Mouse (Mus musculus) CH12.LX (cell line): ENCODE measurements at regions not wholly inside any gene's neighbourhood (a gene's known extent, or its start where the extent isn't known, plus 50 kb on each side); places are given as distances from the start of the nearest gene placed in this dataset.

Experiments
- BHLHE40 ChIP-seq: IDR thresholded peaks from 2 replicates; pipeline ENCODE4 v1.6.1; 2011; ENCODE audit warnings: mild to moderate bottlenecking, low read depth, low read length, improper control_type of control experiment
- CHD1 ChIP-seq: IDR thresholded peaks from 2 replicates; pipeline ENCODE4 v1.6.1; 2012; ENCODE audit warnings: low read depth, low read length, improper control_type of control experiment, inconsistent platforms
- CTCF ChIP-seq, 2 experiments: IDR thresholded peaks in 1 of 2; conservative IDR thresholded peaks in 1 of 2; 2 replicates each; pipeline ENCODE4 v1.5.1; 2011 to 2012; ENCODE audit warnings: low read depth in 2 of 2, low read length in 2 of 2, improper control_type of control experiment in 1 of 2, inconsistent platforms in 1 of 2, mild to moderate bottlenecking in 1 of 2, moderate library complexity in 1 of 2
- E2F4 ChIP-seq: IDR thresholded peaks from 2 replicates; pipeline ENCODE4 v1.6.1; 2011; ENCODE audit warnings: low read depth, low read length, improper control_type of control experiment; ENCODE audit not compliant: insufficient replicate concordance
- MEF2A ChIP-seq: IDR thresholded peaks from 2 replicates; pipeline ENCODE4 v1.6.1; 2014; ENCODE audit warnings: low read depth, mild to moderate bottlenecking, inconsistent platforms, low read length, improper control_type of control experiment, borderline replicate concordance
- POLR2A ChIP-seq: IDR thresholded peaks from 2 replicates; pipeline ENCODE4 v1.6.1; 2011; ENCODE audit warnings: low read depth, mild to moderate bottlenecking, improper control_type of control experiment, low read length
- RCOR1 ChIP-seq: conservative IDR thresholded peaks from 2 replicates; pipeline ENCODE4 v1.6.1; 2012; ENCODE audit warnings: low read depth, mild to moderate bottlenecking, inconsistent platforms, low read length, improper control_type of control experiment
- SIN3A ChIP-seq: IDR thresholded peaks from 2 replicates; pipeline ENCODE4 v1.6.1; 2012; ENCODE audit warnings: low read length, improper control_type of control experiment, inconsistent platforms
- TCF12 ChIP-seq: IDR thresholded peaks from 2 replicates; pipeline ENCODE4 v1.6.1; 2014; ENCODE audit warnings: low read depth, mild to moderate bottlenecking, inconsistent platforms, low read length, improper control_type of control experiment
- USF1 ChIP-seq: IDR thresholded peaks from 2 replicates; pipeline ENCODE4 v1.6.1; 2014; ENCODE audit warnings: low read depth, mild to moderate bottlenecking, inconsistent platforms, low read length, improper control_type of control experiment
- ZC3H11A ChIP-seq: IDR thresholded peaks from 2 replicates; pipeline ENCODE4 v1.6.1; 2012; ENCODE audit warnings: low read depth, mild to moderate bottlenecking, inconsistent platforms, low read length, improper control_type of control experiment
- ZMIZ1 ChIP-seq: IDR thresholded peaks from 2 replicates; pipeline ENCODE4 v1.6.1; 2012; ENCODE audit warnings: low read depth, mild to moderate bottlenecking, inconsistent platforms, low read length, improper control_type of control experiment

DNA sequence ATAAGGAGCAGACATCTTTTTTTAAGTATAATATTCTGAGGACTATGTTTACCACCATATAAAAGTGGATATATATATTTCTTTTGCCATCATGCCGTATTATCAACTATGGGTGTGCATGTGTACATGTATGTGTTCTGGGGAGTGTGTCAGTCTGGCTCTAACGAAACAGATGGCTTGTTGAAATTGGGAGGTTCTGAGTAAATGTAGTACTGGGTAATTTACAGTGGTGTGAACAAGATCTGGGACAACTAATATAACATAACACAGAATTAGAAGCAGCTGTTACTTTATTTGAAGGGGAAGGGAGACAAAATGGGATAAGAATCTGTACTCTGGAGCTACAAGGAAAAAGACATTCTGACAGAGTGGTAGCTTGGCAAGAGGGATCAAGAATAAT lies 1017.3 kb upstream of the Lrrtm3 start:
- TF ChIP-seq ZMIZ1 (no peak), CTCF (conservative IDR thresholded peaks at IDR 0.05 in 1 of 2, IDR thresholded peaks at IDR 0.05 in 1 of 2; ENCODE audit: low read depth in 2 of 2, low read length in 2 of 2) (no peak), POLR2A (no peak), E2F4 (no peak), USF1 (no peak), BHLHE40 (no peak), MEF2A (no peak), ZC3H11A (no peak), SIN3A (no peak), TCF12 (no peak), RCOR1 (no peak), CHD1 (no peak)
